ENCODE assay signal across 8 mouse cellular contexts in the genomic region with DNA sequence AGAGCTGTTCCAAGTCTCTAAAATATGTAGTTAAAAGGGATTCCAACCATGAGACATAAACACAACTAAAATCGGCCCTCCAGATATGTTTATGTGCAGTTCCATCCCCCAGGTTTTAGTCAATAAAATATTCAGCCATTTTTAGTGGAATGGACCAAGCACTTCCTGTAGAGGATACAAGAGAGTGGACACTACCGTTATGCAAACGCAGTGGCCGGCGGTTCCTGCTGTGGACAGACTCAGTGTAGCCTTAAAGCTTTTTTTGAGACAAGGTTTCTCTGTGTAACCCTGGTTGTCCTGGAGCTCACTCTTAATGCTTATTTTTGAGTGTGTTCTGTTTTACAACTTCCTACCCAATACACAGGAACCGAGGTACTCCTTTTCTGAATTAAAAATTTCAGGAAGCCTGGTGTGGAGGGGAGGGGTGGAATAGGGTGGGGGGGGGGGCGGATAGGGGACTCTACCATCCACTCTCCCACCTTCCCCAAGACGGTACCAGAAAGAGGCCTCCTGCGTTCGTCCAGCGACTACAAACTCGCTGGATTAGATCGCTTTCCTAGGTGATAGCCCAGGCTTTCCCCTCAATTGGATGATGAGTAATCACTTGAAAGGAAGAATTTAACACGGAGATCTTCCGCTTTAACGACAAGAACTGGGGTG. TPM values are rescaled to one million over a fixed set of nuclear protein-coding genes. Genes with fewer than 3 reads are reported as not detected.
DNase-seq lines count a peak whose midpoint lies in the region; ATAC-seq and TF ChIP-seq lines count a peak whose summit lies in the region.

No protein-coding gene starts in this region.

- H3K27ac ChIP-seq in layer of hippocampus, adult 2 months, result peak overlapping the region; percentile 68; the same call in 1 of the 2 replicates
- peak overlapping the region; percentile 53 for H3K27ac ChIP-seq in embryonic facial prominence, embryonic 14.5 days (replicated peaks; ENCODE audit: low read depth, low read length)
- H3K27ac ChIP-seq in intestine, embryonic 15.5 days, result 0 out of 2 replicates have a peak overlapping the region, but pooled peaks have one; percentile 36

- H3K4me3 ChIP-seq in layer of hippocampus, adult 2 months, result peak overlapping the region; percentile 39
- H3K4me3 ChIP-seq in embryonic facial prominence, embryonic 14.5 days (ENCODE audit: low read depth, low read length), result peak overlapping the region; percentile 21
- peak overlapping the region; percentile 19; the same call in 1 of the 2 replicates for H3K4me3 ChIP-seq in intestine, embryonic 15.5 days (replicated peaks)

- peak overlapping the region; percentile 32 for H3K9ac ChIP-seq in embryonic facial prominence, embryonic 14.5 days (ENCODE audit: low read depth, low read length)
- H3K9ac ChIP-seq in intestine, embryonic 15.5 days, result 0 out of 2 replicates have a peak overlapping the region, but pooled peaks have one; percentile 8

- H3K4me2 ChIP-seq in embryonic facial prominence, embryonic 14.5 days (ENCODE audit: low read depth, low read length), result peak overlapping the region; percentile 49
- peak overlapping the region; percentile 57 for H3K4me2 ChIP-seq in intestine, embryonic 15.5 days (replicated peaks)

- ATAC-seq in embryonic facial prominence, embryonic 14.5 days (ENCODE audit: low read depth), result no peak
- ATAC-seq in intestine, embryonic 15.5 days, result peak; percentile 34

- 0 out of 2 replicates have a peak, but pooled peaks cover 3% of the 10 kb centered on the region for H3K9me3 ChIP-seq in embryonic facial prominence, embryonic 14.5 days (ENCODE audit: control insufficient read depth, low read length)
- H3K9me3 ChIP-seq in intestine, embryonic 15.5 days, result no peaks in the 10 kb centered on the region

- no peaks in the 10 kb centered on the region for H3K36me3 ChIP-seq in embryonic facial prominence, embryonic 14.5 days (ENCODE audit: control insufficient read depth, insufficient read depth, low read length)
- H3K36me3 ChIP-seq in intestine, embryonic 15.5 days, result no peaks in the 10 kb centered on the region

- H3K27me3 ChIP-seq in embryonic facial prominence, embryonic 14.5 days (replicated peaks; ENCODE audit: control insufficient read depth, insufficient read depth, low read length), result no peaks in the 10 kb centered on the region; the same call in 1 of the 2 replicates
- no peaks in the 10 kb centered on the region for H3K27me3 ChIP-seq in intestine, embryonic 15.5 days (replicated peaks)

- peaks cover 32% of the 10 kb centered on the region for H3K4me1 ChIP-seq in embryonic facial prominence, embryonic 14.5 days (ENCODE audit: control insufficient read depth, insufficient read depth, low read length)
- 0 out of 2 replicates have a peak, but pooled peaks cover 5% of the 10 kb centered on the region for H3K4me1 ChIP-seq in intestine, embryonic 15.5 days (replicated peaks)

- no peak for TF ChIP-seq CTCF in layer of hippocampus, adult 2 months (conservative IDR thresholded peaks at IDR 0.05)

- DNase-seq in layer of hippocampus, adult 2 months (ENCODE audit: low spot score in 2 of 2), result no peak
- DNase-seq in layer of hippocampus, postnatal 10 days (ENCODE audit: low spot score in 2 of 2), result no peak
- no peak for DNase-seq in embryonic facial prominence, embryonic 14.5 days (ENCODE audit: low spot score)
- peak; percentile 8 for DNase-seq in naive thymus-derived CD4-positive, alpha-beta T cell, adult 2 months (ENCODE audit: low read depth)
- DNase-seq in gastrocnemius, postnatal 4 days (ENCODE audit: low spot score in 2 of 2), result no peak
- no peak for DNase-seq in cerebellum, adult 9-10 months
- DNase-seq in ovary, adult 18-20 months (ENCODE audit: low spot score), result no peak

- 31% methylated on average over 16 of the region's 16 CpGs for WGBS in embryonic facial prominence, embryonic 14.5 days
- WGBS in intestine, embryonic 15.5 days, result 35% methylated on average over 16 of the region's 16 CpGs

RNA-seq across cellular contexts. Expression of a gene that starts 57.7 kb away (rescaled TPM):
- 10 to 100 TPM; 14.7 to 16.9 TPM for total RNA-seq in layer of hippocampus, adult 2 months (2021)
- total RNA-seq in layer of hippocampus, postnatal 10 days (2021), result 10 to 100 TPM; 14.4 to 21.9 TPM
- 33.2 and 33.9 TPM in 2 replicates for polyA plus RNA-seq in embryonic facial prominence, embryonic 14.5 days (2014; fragmentation: Nextera tagmentation; extraction: Ambion mirVana)
- polyA plus RNA-seq in intestine, embryonic 15.5 days (2015; fragmentation: Nextera tagmentation; extraction: Ambion mirVana), result 39.0 and 45.6 TPM in 2 replicates
- total RNA-seq in gastrocnemius, postnatal 4 days (2021), result 10 to 100 TPM; 11.5 to 12.6 TPM
